Mouse (Mus musculus): ENCODE measurements around the gene Gpr50.

The Gpr50 gene

DNA sequence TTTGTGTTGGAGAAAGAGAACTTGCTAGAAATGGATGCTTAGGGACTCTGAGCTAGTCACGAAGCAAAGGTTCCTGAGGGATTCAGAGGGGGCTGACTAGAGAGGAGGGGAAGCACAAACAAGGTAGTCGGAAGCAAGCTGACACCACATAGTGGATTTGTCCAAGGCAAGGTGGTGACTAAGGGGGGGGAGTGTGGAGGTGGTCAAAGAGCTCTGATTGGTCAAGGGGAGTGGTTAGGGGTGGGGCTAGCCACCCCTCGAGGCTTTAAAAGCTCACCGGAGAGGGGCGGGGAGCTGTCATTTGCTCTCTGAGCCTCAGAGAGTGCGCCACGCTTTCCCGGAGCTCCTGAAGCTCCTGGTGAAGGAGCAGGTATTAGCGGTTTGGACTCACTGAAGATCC is at the start of gene Gpr50:
TSS of gene Gpr50 (plus strand) at position 294 of the 400 bp plus-strand sequence.
- no peak for DNase-seq

- DNase-seq: no peak
These were observed 41.2 kb upstream of the Gpr50 start for GRCm38 (mm10) chrX:71622286-71622685.

DNA sequence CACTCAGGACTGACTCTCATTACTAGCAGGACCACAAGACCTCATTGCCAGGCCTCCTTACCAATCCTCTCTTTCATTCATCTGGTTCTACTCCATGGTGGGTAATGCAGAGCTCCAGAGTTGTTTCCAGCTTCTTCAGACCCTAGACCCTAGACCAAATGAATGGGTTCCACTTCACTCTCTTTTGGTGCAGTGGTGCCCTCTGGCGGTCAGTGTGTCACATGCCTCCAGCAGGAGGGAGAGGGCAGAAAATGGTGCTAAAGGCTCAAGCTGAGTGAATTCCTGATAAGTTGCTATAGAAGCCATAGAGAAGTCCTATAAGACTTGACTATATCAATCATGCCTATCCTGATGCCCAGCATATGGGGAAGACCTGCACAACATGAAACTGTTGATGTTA is 39.6 kb upstream of the Gpr50 start:
- DNase-seq: peak; percentile 38

- peak; percentile 32 for DNase-seq
These were observed 35.2 kb upstream of the Gpr50 start for GRCm38 (mm10) chrX:71628306-71628705.

- DNase-seq: no peak
These were observed 32.8 kb upstream of the Gpr50 start for GRCm38 (mm10) chrX:71630709-71631108.

DNA sequence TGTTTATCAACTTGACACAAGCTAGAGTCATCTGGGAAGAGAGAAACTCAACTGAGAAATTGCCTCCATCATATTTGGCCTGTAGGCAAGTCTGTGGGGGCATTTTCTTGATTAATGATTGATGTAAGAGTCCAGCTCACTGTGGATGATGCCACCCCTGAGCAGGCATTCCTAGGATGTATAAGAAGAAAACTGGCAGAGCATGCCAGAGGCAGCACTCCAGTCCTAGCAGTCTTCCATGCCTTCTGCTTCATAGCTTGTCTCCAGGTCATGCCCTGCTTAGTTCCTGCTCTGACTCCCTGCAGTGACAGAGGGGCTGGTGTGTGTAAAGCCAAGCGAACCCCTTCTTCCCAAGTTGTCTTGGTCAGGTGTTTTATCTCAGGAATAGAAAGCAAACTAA is 32.3 kb upstream of the Gpr50 start:
- DNase-seq: no peak

DNA sequence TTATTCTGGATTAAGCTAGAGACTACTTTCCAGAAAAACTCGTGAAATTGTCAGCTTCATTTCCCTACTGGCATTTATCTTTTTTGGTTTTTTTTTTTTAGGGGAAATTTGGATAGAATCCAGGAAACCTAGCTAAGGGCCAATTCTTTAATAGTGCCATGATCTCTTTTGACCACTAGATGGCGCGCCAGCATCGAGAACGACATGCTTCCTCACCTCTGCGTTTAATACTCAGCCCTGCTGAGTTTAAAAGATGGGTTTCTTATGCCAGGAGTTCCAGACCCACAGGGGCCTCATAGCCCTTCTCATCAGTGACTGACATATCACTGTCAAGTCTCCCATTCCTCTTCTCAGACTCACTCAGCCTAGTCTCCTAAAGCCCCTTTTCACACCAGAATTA is 15.5 kb upstream of the Gpr50 start:
- DNase-seq: peak; percentile 18

- DNase-seq: no peak
These were observed 15.0 kb upstream of the Gpr50 start for GRCm38 (mm10) chrX:71648434-71648833.

DNA sequence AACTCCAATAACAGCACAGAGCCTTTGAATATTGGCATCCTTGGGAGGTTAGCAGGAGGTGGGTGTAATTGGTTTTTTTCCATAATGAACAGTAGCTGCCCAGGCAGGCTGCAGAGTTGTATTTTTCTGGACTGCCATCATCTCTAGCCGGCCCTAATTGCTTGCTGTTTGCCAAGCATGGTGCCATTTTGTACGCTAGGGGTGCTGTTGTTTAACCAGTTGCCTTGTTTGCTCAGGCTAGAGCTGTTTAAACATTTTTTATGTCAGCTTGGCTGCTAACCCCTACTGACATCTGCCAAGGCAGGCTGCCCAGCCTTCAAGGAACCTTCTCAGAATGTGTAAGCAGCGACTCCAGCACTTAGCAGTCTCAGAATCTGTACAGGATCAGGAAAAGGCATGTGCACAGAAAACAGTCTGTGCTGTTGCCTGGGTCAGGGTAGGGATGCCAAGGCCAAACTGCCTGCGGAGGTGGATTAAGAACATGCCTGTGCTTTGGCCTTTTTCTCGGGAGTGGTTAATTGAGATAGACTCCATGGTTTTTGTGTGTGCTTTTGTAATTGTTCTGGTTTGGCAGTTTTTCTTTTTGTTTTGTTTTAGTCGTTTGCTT is 14.5 kb upstream of the Gpr50 start:
- no peak for DNase-seq

GRCm38 (mm10) chrX:71649993-71650392 is 13.5 kb upstream of the Gpr50 start:
- DNase-seq: no peak

GRCm38 (mm10) chrX:71661794-71662193 is 1.7 kb upstream of the Gpr50 start:
- DNase-seq: no peak

- DNase-seq: no peak
These were observed 612 bp downstream of the Gpr50 start for GRCm38 (mm10) chrX:71663871-71664687.

- DNase-seq: no peak
These were observed 1.2 kb downstream of the Gpr50 start for GRCm38 (mm10) chrX:71664688-71665026.

- DNase-seq: no peak
These were observed 6.8 kb downstream of the Gpr50 start for GRCm38 (mm10) chrX:71670254-71670653.

- no peak for DNase-seq
These were observed 37.5 kb downstream of the Gpr50 start for GRCm38 (mm10) chrX:71700817-71701469.
